In genomic region chr11:86578106-86578808, GRCm38 (mm10) we compare ENCODE assay signal across 8 mouse cellular contexts. TPM values are rescaled to one million over a fixed set of nuclear protein-coding genes. Genes with fewer than 3 reads are reported as not detected.
A peak's percentile ranks its signal among the peaks of the same experiment; 100 is the strongest.
DNase-seq lines count a peak whose midpoint lies in the region; ATAC-seq and TF ChIP-seq lines count a peak whose summit lies in the region.

No protein-coding gene starts in this region.

- no peaks in the 10 kb centered on the region for H3K36me3 ChIP-seq in lung, embryonic 14.5 days (ENCODE audit: insufficient read depth)
- 0 out of 2 replicates have a peak, but pooled peaks cover 3% of the 10 kb centered on the region for H3K36me3 ChIP-seq in embryonic facial prominence, embryonic 10.5 days (replicated peaks)
- no peaks in the 10 kb centered on the region for H3K36me3 ChIP-seq in macrophage (ENCODE audit: inconsistent target)

- H3K79me2 ChIP-seq in macrophage (ENCODE audit: inconsistent target) = peaks cover 9% of the 10 kb centered on the region

- no peak for ATAC-seq in lung, embryonic 14.5 days (ENCODE audit: insufficient read depth)

- H3K27me3 ChIP-seq in lung, embryonic 14.5 days (ENCODE audit: insufficient read depth, low read length) = no peaks in the 10 kb centered on the region
- no peaks in the 10 kb centered on the region for H3K27me3 ChIP-seq in embryonic facial prominence, embryonic 10.5 days (replicated peaks; ENCODE audit: low read depth, poor library complexity, severe bottlenecking)

- H3K27ac ChIP-seq in gastrocnemius, adult 2 months = peak overlapping the region; percentile 94
- H3K27ac ChIP-seq in lung, embryonic 14.5 days (ENCODE audit: low read depth) = peak overlapping the region; percentile 73
- peak overlapping the region; percentile 61 for H3K27ac ChIP-seq in embryonic facial prominence, embryonic 10.5 days (replicated peaks)
- peak overlapping the region; percentile 99 for H3K27ac ChIP-seq in macrophage

- no peaks in the 10 kb centered on the region for H3K9me3 ChIP-seq in lung, embryonic 14.5 days (ENCODE audit: low read depth, low read length)
- no peaks in the 10 kb centered on the region for H3K9me3 ChIP-seq in embryonic facial prominence, embryonic 10.5 days

- H3K4me3 ChIP-seq in gastrocnemius, adult 2 months = peak overlapping the region; percentile 23
- H3K4me3 ChIP-seq in lung, embryonic 14.5 days (ENCODE audit: low read depth, low read length) = no peak overlapping the region
- H3K4me3 ChIP-seq in embryonic facial prominence, embryonic 10.5 days = no peak overlapping the region
- no peak overlapping the region for H3K4me3 ChIP-seq in macrophage (ENCODE audit: inconsistent target)

- no peak overlapping the region for H3K4me2 ChIP-seq in lung, embryonic 14.5 days

- peaks cover 26% of the 10 kb centered on the region; the same call in 1 of the 2 replicates for H3K4me1 ChIP-seq in lung, embryonic 14.5 days (ENCODE audit: insufficient read depth)
- H3K4me1 ChIP-seq in embryonic facial prominence, embryonic 10.5 days = peaks cover 66% of the 10 kb centered on the region

- H3K9ac ChIP-seq in lung, embryonic 14.5 days = no peak overlapping the region

- TF ChIP-seq CTCF in gastrocnemius, adult 2 months (IDR thresholded peaks at IDR 0.05) = no peak
- TF ChIP-seq CTCF in lung, embryonic 14.5 days (IDR thresholded peaks at IDR 0.05; ENCODE audit: low read depth) = no peak

- 65% methylated on average over 6 of the region's 6 CpGs for WGBS in lung, embryonic 14.5 days
- 79% methylated on average over 6 of the region's 6 CpGs for WGBS in embryonic facial prominence, embryonic 10.5 days
- 79% methylated on average over 5 of the region's 6 CpGs for WGBS in macrophage (ENCODE audit: missing documents)

- intact Hi-C loops in gastrocnemius, adult 2 months (cut with DNase I) = no loop called here

- no peak for DNase-seq in gastrocnemius, adult 2 months
- no peak for DNase-seq in gastrocnemius, postnatal 10 days
- no peak for DNase-seq in lung, embryonic 14.5 days
- no peak for DNase-seq in lung, postnatal 10 days
- no peak for DNase-seq in embryonic facial prominence, embryonic 10.5 days (ENCODE audit: low spot score)
- DNase-seq in right cerebral cortex, postnatal 4 days = no peak
- DNase-seq in testis, postnatal 10 days (ENCODE audit: low spot score) = no peak

RNA-seq across cellular contexts. Expression of gene Tubd1, which starts 33.5 kb away (rescaled TPM):
- 1 to 10 TPM; 6.9 to 8.5 TPM for total RNA-seq in gastrocnemius, adult 2 months (2021)
- 1 to 10 TPM; 3.5 to 3.7 TPM for total RNA-seq in gastrocnemius, postnatal 10 days (2021)
- polyA plus RNA-seq in lung, embryonic 14.5 days (2014; fragmentation: Nextera tagmentation; extraction: Ambion mirVana) = 14.2 and 14.7 TPM in 2 replicates
- 13.2 and 14.8 TPM in 2 replicates for polyA plus RNA-seq in embryonic facial prominence, embryonic 10.5 days (2016; fragmentation: Nextera tagmentation; extraction: Ambion mirVana)
- total RNA-seq in macrophage (2018; cell fraction: chromatin; rRNA removed) = 10 to 100 TPM in 4 of 26 experiments, 1 to 10 TPM in 21, under 1 TPM in 1; 0.94 to 14.1 (median 6.1) TPM
- total RNA-seq in macrophage (2018; cell fraction: cytosol; rRNA removed) = 1 to 10 TPM; 1.9 to 6.5 (median 5.2) TPM
- total RNA-seq in macrophage (2018; cell fraction: nucleus; rRNA removed) = 10 to 100 TPM in 3 of 26 experiments, 1 to 10 TPM in 22, under 1 TPM in 1; 0.81 to 13.4 (median 6.3) TPM
- polyA plus RNA-seq in macrophage (2018) = 4.1 to 5.8 TPM (median 4.5 TPM) in 3 replicates

RNA-seq across cellular contexts. Expression of gene Rps6kb1, which starts 33.7 kb away (rescaled TPM):
- total RNA-seq in gastrocnemius, adult 2 months (2021) = 10 to 100 TPM; 21.1 to 22.3 TPM
- total RNA-seq in gastrocnemius, postnatal 10 days (2021) = 10 to 100 TPM; 36.8 to 43.3 TPM
- polyA plus RNA-seq in lung, embryonic 14.5 days (2014; fragmentation: Nextera tagmentation; extraction: Ambion mirVana) = 58.8 and 66.5 TPM in 2 replicates
- 63.0 and 66.9 TPM in 2 replicates for polyA plus RNA-seq in embryonic facial prominence, embryonic 10.5 days (2016; fragmentation: Nextera tagmentation; extraction: Ambion mirVana)
- total RNA-seq in macrophage (2018; cell fraction: chromatin; rRNA removed) = 10 to 100 TPM; 43.2 to 98.0 (median 75.0) TPM
- total RNA-seq in macrophage (2018; cell fraction: cytosol; rRNA removed) = 10 to 100 TPM; 10.8 to 18.2 (median 14.3) TPM
- total RNA-seq in macrophage (2018; cell fraction: nucleus; rRNA removed) = 10 to 100 TPM; 24.2 to 94.2 (median 46.2) TPM
- 14.6 to 22.7 TPM (median 16.3 TPM) in 3 replicates for polyA plus RNA-seq in macrophage (2018)
